Mouse (Mus musculus) kidney, embryonic 15.5 days (tissue): ENCODE results near the gene Tnpo2. TPM values are rescaled to one million over a fixed set of nuclear protein-coding genes. Genes with fewer than 3 reads are reported as not detected.
A peak's percentile ranks its signal among the peaks of the same experiment; 100 is the strongest.
"Not testable (repeated sequence)": the region's sequence is repeated elsewhere in the genome, so short reads cannot be mapped to it uniquely, and the experiment has no call there.

Experiments
- ATAC-seq: fragments of 200-750 bp; cut with Nextera tagmentation; replicated peaks from 2 replicates; pipeline ENCODE4 v1.8.0; 2017; ENCODE audit warnings: moderate TSS enrichment; ENCODE audit not compliant: low FRiP score
- H3K27ac ChIP-seq: fragments of 300-500 bp; sonication (generic); 2 replicates; pipeline ENCODE4 v1.5.1; 2015; ENCODE audit warnings: mild to moderate bottlenecking, inconsistent platforms
- H3K27me3 ChIP-seq: fragments of 300-500 bp; sonication (generic); 2 replicates; pipeline ENCODE4 v1.6.1; 2015; ENCODE audit warnings: inconsistent platforms
- H3K36me3 ChIP-seq: fragments of 300-500 bp; sonication (generic); 2 replicates; pipeline ENCODE4 v1.6.1; 2015; ENCODE audit warnings: inconsistent platforms
- H3K4me1 ChIP-seq: fragments of 300-500 bp; sonication (generic); 2 replicates; pipeline ENCODE4 v1.6.1; 2015; ENCODE audit warnings: inconsistent platforms
- H3K4me2 ChIP-seq: fragments of 300-500 bp; sonication (generic); 2 replicates; pipeline ENCODE4 v1.6.1; 2015; ENCODE audit warnings: moderate library complexity, mild to moderate bottlenecking, inconsistent platforms
- H3K4me3 ChIP-seq: fragments of 300-500 bp; sonication (generic); replicated peaks from 2 replicates; pipeline ENCODE4 v1.5.1; 2015; ENCODE audit warnings: mild to moderate bottlenecking, inconsistent platforms
- H3K9ac ChIP-seq: fragments of 300-500 bp; sonication (generic); 2 replicates; pipeline ENCODE4 v1.6.1; 2015; ENCODE audit warnings: mild to moderate bottlenecking, inconsistent platforms
- H3K9me3 ChIP-seq: fragments of 300-500 bp; sonication (generic); replicated peaks from 2 replicates; pipeline ENCODE4 v1.6.1; 2016; ENCODE audit warnings: inconsistent platforms
- WGBS: fragments of 180-500 bp; shearing (Covaris S2); methylation state at CpG from one replicate; pipeline ENCODE4 v1.1.7; 2015; ENCODE audit warnings: mixed read lengths; 5-methylcytosine and 5-hydroxymethylcytosine counted together
- polyA plus RNA-seq: library from polyadenylated mRNA; unstranded; fragments of >200 nt; fragmentation: Nextera tagmentation; extraction: Ambion mirVana; gene quantifications from 2 replicates; pipeline ENCODE4 v1.2.1, GENCODE M21; 2015

The Tnpo2 gene
- polyA plus RNA-seq, 1 experiment from 2014 or later, result 30.0 TPM

DNA sequence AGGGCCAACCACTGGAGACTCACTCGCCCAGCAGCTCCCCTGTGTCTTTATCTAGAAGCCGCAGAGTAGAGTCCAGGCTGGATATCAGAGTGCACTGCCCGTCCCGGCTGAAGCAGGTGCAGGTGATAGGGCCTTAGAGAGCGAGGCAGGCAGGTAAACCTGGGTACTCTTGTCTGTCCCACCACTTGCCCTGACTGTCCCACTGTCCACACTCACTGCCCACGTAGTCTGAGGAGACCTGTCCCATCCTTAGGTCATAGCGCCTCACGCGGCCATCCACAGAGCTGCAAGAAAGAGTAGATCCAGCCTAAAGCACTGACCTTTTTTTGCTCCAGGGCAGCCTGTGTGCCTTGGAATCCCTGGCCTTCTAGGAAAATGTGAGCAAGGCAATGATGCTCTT, 39.3 kb downstream of the Tnpo2 start:
- Histone ChIP-seq H3K27me3 (no peaks in the 10 kb centered on the region), H3K36me3 (peaks cover 56% of the 10 kb centered on the region), H3K9me3 (no peaks in the 10 kb centered on the region), H3K4me2 (no peak overlapping the region), H3K27ac (no peak overlapping the region), H3K9ac (no peak overlapping the region), H3K4me3 (no peak overlapping the region), H3K4me1 (peaks cover 25% of the 10 kb centered on the region)
- ATAC-seq, result no peak
- 82% methylated on average over 9 of the region's 9 CpGs for WGBS

DNA sequence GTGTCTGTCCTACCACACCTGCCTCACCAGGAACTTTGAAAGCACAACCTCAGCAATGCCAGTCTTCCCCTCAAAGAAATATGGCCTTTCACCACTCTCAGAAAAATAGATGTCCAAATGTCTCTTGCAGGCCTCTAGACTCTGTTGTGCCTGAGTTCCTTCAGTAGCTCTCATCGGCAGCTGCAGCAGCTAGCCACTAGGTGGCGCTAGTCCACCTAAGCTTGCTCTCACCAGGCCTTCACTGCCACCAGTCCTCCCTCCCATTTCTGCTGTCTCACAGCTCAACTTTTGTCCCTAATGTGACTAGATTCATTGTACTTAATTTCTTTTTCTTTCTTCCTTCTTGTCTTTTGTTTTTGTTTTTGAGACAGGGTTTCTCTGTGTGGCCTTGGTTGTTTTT, 40.3 kb downstream of the Tnpo2 start:
- peaks cover 32% of the 10 kb centered on the region for H3K4me1 ChIP-seq
- 0% methylated on average over 2 of the region's 2 CpGs for WGBS
- H3K9me3 ChIP-seq, result no peaks in the 10 kb centered on the region
- H3K4me2 ChIP-seq, result no peak overlapping the region
- no peak for ATAC-seq
- H3K9ac ChIP-seq, result no peak overlapping the region
- H3K36me3 ChIP-seq, result peaks cover 56% of the 10 kb centered on the region
- H3K27me3 ChIP-seq, result no peaks in the 10 kb centered on the region
- no peak overlapping the region for H3K27ac ChIP-seq
- H3K4me3 ChIP-seq, result no peak overlapping the region

DNA sequence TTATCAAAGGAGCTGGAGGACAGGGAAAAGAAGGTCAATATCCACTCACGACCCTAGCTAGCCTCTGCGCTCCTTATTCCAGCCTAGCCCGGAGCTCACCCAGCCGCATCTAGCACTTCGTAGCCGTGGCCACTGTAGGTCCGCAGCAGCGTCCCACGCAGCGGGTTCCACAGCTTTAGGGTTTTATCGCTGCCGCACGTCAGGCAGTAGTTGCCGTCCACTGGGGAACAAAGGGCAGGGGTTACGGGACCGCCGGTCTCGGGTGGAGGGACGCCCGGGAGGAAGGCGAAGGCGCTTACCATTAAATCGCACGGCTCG, 43.5 kb downstream of the Tnpo2 start:
- under 1% methylated on average over 25 of the region's 25 CpGs for WGBS
- Histone ChIP-seq H3K27me3 (no peaks in the 10 kb centered on the region), H3K4me2 (peak overlapping the region; percentile 75), H3K4me3 (peak overlapping the region; percentile 83), H3K36me3 (peaks cover 37% of the 10 kb centered on the region), H3K9ac (peak overlapping the region; percentile 79), H3K27ac (peak overlapping the region; percentile 90), H3K4me1 (peaks cover 39% of the 10 kb centered on the region), H3K9me3 (no peaks in the 10 kb centered on the region)
- no peak for ATAC-seq

DNA sequence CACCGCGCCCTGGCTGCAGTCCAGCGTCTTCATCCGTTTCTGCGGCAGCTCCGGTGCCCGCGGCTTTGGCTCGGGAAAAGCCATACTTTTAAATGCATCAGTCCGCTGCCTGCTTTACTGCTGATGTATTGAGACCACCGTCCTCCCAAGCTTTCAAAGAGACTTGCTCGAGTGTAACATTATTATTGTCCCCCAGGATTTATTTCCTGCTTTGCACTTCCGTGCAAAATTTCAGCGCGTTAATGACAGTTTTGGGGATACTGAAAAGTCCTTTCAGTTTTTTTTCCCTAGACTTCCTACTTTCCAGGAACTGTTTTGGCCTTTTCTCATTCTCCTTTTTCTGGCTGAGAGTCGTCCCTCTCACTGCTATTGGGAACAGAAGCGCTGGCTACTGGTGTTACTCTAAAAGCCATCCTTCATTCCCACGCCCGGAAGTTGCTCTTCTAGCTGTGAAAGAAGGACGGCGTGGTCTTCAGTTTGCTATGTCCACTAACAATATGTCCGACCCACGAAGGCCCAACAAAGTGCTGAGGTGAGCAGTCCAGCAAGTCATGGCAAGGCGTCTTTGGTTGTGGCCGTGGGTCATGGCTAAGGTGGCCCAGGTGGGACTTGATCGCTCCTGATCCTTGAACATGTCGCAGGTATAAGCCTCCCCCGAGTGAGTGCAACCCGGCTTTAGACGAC, 44.0 kb downstream of the Tnpo2 start, which contains the start of gene Wdr83os:
Wdr83os (plus strand) TSS at position 209 of the 684 bp plus-strand sequence.
- Histone ChIP-seq H3K27ac (peak within 1 kb of the TSS; percentile 90), H3K4me1 (peaks cover 39% of the 10 kb centered on the region), H3K4me3 (peak within 1 kb of the TSS; percentile 83), H3K9me3 (no peaks in the 10 kb centered on the region), H3K9ac (peak within 1 kb of the TSS; percentile 79), H3K4me2 (peak within 1 kb of the TSS; percentile 75), H3K36me3 (peaks cover 37% of the 10 kb centered on the region), H3K27me3 (no peaks in the 10 kb centered on the region)
- ATAC-seq, result peak; percentile 2; the same call in 1 of the 2 replicates
- under 1% methylated on average over 30 of the region's 30 CpGs for WGBS

DNA sequence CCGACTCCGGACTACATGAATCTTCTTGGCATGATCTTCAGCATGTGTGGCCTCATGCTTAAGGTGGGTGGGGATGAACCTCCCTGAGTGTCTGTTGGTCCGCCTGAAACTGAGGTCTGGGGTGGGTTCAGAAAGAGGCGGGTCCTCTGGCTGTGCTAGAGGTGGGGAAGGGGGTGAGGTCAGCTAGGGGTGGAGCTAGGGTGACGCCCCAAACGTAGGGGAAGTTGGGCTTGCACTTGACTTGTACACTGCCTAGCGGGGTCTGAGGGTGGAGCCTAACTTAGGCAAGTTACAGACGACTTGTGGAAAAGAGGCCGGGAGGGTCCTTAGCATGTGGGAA, 44.5 kb downstream of the Tnpo2 start, which contains the start of gene Wdr83:
Wdr83 (minus strand) TSS at position 91 of the 340 bp plus-strand sequence.
- H3K27ac ChIP-seq, result peak within 1 kb of the TSS; percentile 90
- WGBS, result under 1% methylated on average over 9 of the region's 9 CpGs
- peak within 1 kb of the TSS; percentile 75 for H3K4me2 ChIP-seq
- H3K27me3 ChIP-seq, result no peaks in the 10 kb centered on the region
- H3K4me1 ChIP-seq, result peaks cover 39% of the 10 kb centered on the region
- peaks cover 36% of the 10 kb centered on the region for H3K36me3 ChIP-seq
- ATAC-seq, result peak; percentile 77
- peak within 1 kb of the TSS; percentile 83 for H3K4me3 ChIP-seq
- no peaks in the 10 kb centered on the region for H3K9me3 ChIP-seq
- peak within 1 kb of the TSS; percentile 79 for H3K9ac ChIP-seq

DNA sequence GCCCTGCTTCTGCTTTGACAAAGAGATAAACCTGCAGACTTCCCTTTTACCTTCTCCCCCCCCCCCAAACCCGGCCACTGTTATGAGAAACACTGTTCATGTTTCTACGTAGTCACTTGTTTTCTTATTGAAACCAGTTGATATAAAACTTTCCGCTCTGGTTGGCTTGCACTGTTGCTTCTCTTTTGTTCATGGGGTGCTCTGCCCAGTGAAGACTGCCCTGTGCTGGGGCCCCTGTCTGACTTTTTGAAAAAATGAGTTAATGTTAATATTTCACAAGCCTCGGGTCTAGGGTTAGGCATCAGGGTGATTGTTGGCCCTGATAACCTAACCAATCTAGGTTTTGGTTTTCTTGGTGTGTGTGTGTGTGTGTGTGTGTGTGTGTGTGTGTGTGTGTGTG, 45.5 kb downstream of the Tnpo2 start:
- 83% methylated on average over 4 of the region's 4 CpGs for WGBS

DNA sequence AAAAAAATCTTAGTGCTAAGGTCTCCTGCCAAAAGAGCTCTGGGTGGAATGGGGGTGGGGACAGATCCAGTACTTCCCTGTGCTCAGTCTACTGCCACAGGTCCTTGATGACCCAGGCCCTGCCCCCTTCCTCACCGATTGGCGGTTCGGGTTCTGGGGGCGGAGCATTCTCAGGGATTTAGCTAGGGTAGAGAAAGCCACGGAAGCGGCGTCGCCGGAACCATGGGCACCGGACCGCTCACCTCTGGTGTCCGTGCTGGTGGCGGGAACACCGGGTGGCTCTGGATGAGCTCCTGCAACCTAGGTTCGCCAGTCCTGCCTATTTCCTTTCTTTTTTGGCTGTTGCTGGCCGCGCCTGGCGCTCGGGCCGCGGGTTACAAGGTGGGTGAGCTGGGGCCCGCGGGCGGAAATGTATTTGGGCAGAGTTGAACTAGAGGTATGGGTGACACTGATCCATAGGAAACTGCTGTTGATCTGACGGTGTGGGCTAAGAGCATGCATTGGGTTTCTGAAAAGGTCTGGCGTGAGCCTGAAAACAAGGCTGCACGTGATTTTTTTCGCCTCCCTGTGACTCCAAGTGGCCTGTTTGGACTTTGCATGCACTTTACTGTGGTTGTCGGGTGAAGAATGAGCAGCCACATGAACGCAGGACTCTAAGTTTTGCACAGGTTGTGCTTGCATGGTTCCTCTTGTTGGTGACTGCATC, 46.5 kb downstream of the Tnpo2 start, which contains the start of gene Man2b1:
Man2b1 (plus strand) TSS at position 163 of the 706 bp plus-strand sequence.
- Histone ChIP-seq H3K27me3 (no peaks in the 10 kb centered on the region), H3K4me1 (peaks cover 39% of the 10 kb centered on the region), H3K36me3 (peaks cover 38% of the 10 kb centered on the region), H3K27ac (peak within 1 kb of the TSS; percentile 54), H3K4me2 (peak within 1 kb of the TSS; percentile 89), H3K9ac (peak within 1 kb of the TSS; percentile 65), H3K9me3 (no peaks in the 10 kb centered on the region), H3K4me3 (peak within 1 kb of the TSS; percentile 69)
- peak; percentile 87 for ATAC-seq
- under 1% methylated on average over 30 of the region's 30 CpGs for WGBS

More for the DNA sequence above, 45.5 kb downstream of the Tnpo2 start:
- not testable (repeated sequence) for H3K9me3 ChIP-seq, ATAC-seq, H3K27ac ChIP-seq, H3K4me3 ChIP-seq, H3K9ac ChIP-seq, H3K27me3 ChIP-seq, H3K4me2 ChIP-seq
- H3K36me3 ChIP-seq, result peaks cover 36% of the 10 kb centered on the region
- H3K4me1 ChIP-seq, result peaks cover 39% of the 10 kb centered on the region

DNA sequence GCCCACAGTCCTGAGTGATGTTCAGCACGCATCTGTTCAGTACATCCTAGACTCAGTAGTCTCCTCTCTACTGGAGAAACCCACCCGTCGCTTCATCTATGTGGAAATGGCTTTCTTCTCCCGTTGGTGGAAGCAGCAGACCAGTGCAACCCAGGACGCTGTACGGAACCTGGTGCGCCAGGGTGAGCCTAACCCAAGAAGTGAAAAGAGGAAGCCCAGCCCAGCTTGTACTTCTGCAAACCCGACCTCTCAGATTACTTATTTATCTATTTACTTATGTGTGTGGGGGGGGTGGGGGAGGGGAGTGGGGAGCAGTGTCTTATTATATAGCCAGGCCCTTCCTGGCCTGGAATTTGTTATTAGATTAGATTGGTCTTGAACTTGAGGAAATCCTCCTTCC, 47.9 kb downstream of the Tnpo2 start:
- no peak overlapping the region for H3K27ac ChIP-seq
- no peaks in the 10 kb centered on the region for H3K9me3 ChIP-seq
- no peak overlapping the region for H3K4me2 ChIP-seq
- H3K4me3 ChIP-seq, result 0 out of 2 replicates have a peak overlapping the region, but pooled peaks have one; percentile 69
- 89% methylated on average over 8 of the region's 8 CpGs for WGBS
- H3K4me1 ChIP-seq, result peaks cover 36% of the 10 kb centered on the region
- no peak overlapping the region for H3K9ac ChIP-seq
- ATAC-seq, result no peak
- H3K36me3 ChIP-seq, result peaks cover 43% of the 10 kb centered on the region
- H3K27me3 ChIP-seq, result no peaks in the 10 kb centered on the region

DNA sequence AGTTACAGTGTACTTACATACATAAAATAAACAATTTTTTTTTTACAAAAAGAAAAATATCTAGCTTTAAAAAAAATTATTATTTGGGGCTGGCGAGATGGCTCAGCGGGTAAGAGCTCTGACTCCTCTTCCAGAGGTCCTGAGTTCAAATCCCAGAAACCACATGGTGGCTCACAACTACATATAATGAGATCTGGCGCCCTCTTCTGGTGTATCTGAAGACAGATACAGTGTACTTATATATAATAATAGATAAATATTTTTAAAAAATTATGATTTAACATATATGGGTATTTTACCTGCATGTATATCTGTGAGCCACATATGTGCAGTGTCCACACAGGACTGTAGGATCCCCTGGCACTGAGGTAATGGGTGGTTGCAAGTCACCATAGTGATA, 49.5 kb downstream of the Tnpo2 start:
- Histone ChIP-seq H3K27ac (no peak overlapping the region), H3K9me3 (no peaks in the 10 kb centered on the region), H3K27me3 (no peaks in the 10 kb centered on the region), H3K36me3 (peaks cover 43% of the 10 kb centered on the region), H3K4me3 (no peak overlapping the region), H3K9ac (no peak overlapping the region), H3K4me1 (peaks cover 29% of the 10 kb centered on the region), H3K4me2 (no peak overlapping the region)
- whole genome bisulfite sequencing, result 81% methylated on average over 3 of the region's 3 CpGs
- ATAC-seq, result no peak

DNA sequence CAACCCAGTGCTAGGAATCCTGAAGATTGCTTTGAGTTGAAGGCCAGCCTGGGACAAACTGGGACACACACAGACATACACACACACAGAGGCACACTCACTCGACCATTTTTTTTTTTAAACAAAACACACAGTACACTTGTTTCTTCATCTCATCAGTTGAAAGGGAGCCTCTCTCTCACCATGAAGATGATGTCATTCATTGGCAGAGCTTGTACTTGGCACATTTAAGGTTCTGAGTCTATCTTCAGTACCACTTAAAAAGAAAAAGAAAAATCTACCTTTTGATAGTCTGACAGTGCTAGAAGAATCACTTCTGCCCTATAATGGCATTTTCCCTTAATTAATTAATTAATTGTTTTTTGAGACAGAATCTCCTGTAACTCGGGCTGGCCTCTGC, 52.1 kb downstream of the Tnpo2 start:
- ATAC-seq, result no peak
- H3K4me1 ChIP-seq, result peaks cover 8% of the 10 kb centered on the region
- 81% methylated on average over 2 of the region's 2 CpGs for WGBS
- H3K36me3 ChIP-seq, result peaks cover 57% of the 10 kb centered on the region
- no peak overlapping the region for H3K4me3 ChIP-seq
- no peak overlapping the region for H3K4me2 ChIP-seq
- no peak overlapping the region for H3K27ac ChIP-seq
- no peaks in the 10 kb centered on the region for H3K9me3 ChIP-seq
- H3K9ac ChIP-seq, result no peak overlapping the region
- no peaks in the 10 kb centered on the region for H3K27me3 ChIP-seq

DNA sequence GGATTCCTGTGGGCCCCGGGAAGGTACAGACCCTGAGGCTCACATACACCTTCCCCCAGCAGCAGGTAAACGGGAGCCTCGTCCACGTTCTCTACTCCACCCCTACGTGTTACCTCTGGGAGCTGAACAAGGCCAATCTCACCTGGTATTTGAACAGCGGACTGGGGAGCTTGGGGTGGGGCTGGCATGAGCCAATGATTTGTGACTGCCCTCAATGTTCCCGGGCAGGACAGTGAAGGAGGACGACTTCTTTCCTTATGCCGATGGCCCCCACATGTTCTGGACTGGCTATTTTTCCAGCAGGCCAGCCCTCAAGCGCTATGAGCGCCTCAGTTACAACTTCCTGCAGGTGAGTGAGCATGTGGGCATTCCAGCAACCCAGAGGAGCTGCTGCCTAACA, 54.1 kb downstream of the Tnpo2 start:
- H3K9ac ChIP-seq, result no peak overlapping the region
- H3K36me3 ChIP-seq, result peaks cover 66% of the 10 kb centered on the region
- H3K27me3 ChIP-seq, result no peaks in the 10 kb centered on the region
- no peak overlapping the region for H3K4me2 ChIP-seq
- H3K4me1 ChIP-seq, result no peaks in the 10 kb centered on the region
- H3K27ac ChIP-seq, result no peak overlapping the region
- no peak overlapping the region for H3K4me3 ChIP-seq
- H3K9me3 ChIP-seq, result no peaks in the 10 kb centered on the region
- 89% methylated on average over 11 of the region's 11 CpGs for WGBS
- ATAC-seq, result no peak

DNA sequence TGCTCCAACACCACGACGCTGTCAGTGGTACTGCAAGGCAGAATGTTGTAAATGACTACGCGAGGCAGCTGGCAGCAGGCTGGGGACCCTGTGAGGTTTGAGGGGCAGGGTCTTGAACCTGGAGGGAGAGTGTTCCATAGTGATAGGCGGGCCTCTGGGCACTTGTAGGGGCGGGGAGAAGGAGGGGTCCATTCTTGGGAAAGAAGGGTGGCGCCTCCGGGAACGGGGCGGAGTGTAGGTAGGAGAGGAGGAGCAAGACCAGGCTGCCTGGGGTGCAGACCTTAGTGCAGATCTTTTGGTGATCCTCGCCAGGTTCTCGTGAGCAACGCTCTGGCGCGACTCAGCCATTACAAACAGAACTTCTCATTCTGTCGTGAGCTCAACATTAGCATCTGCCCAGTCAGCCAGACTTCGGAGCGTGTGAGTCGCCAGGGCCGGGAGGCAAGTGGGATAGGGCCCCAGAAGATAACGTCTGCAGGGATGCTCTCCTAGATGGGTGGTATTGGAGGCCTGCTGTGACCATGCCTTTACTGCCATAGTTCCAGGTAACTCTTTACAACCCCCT, 54.9 kb downstream of the Tnpo2 start:
- H3K9ac ChIP-seq, result no peak overlapping the region
- no peaks in the 10 kb centered on the region for H3K4me1 ChIP-seq
- H3K27me3 ChIP-seq, result no peaks in the 10 kb centered on the region
- WGBS, result 36% methylated on average over 21 of the region's 21 CpGs
- no peaks in the 10 kb centered on the region for H3K9me3 ChIP-seq
- H3K4me2 ChIP-seq, result no peak overlapping the region
- H3K36me3 ChIP-seq, result peaks cover 69% of the 10 kb centered on the region
- H3K27ac ChIP-seq, result no peak overlapping the region
- H3K4me3 ChIP-seq, result no peak overlapping the region
- ATAC-seq, result no peak
